Mouse (Mus musculus): ENCODE measurements around the gene Map3k19. TPM values are rescaled to one million over a fixed set of nuclear protein-coding genes. Genes with fewer than 3 reads are reported as not detected.
A peak's percentile ranks its signal among the peaks of the same experiment; 100 is the strongest.

Gene Map3k19
- polyA plus RNA-seq, 1 experiment, result 2.4 TPM

GRCm38 (mm10) chr1:127780849-127781248, 74.0 kb downstream of the Map3k19 start:
- Histone ChIP-seq H3K27ac (ENCODE audit: insufficient read depth, low read length) (no peak overlapping the region), H3K4me3 (ENCODE audit: insufficient read depth, low read length) (no peak overlapping the region), H3K4me1 (ENCODE audit: control insufficient read depth, insufficient read depth, low read length) (peaks cover 8% of the 10 kb centered on the region; the same call in 1 of the 2 replicates)
- no peak for TF ChIP-seq POLR2A (IDR thresholded peaks at IDR 0.05; ENCODE audit: extremely low read depth, insufficient read depth, low read length)
- no peak for TF ChIP-seq CTCF (IDR thresholded peaks at IDR 0.05; ENCODE audit: extremely low read depth, insufficient read depth, low read length)

- TF ChIP-seq CTCF (IDR thresholded peaks at IDR 0.05; ENCODE audit: extremely low read depth, insufficient read depth, low read length) (no peak), POLR2A (IDR thresholded peaks at IDR 0.05; ENCODE audit: extremely low read depth, insufficient read depth, low read length) (no peak)
- Histone ChIP-seq H3K27ac (ENCODE audit: insufficient read depth, low read length) (no peak overlapping the region), H3K4me1 (ENCODE audit: control insufficient read depth, insufficient read depth, low read length) (peaks cover 8% of the 10 kb centered on the region; the same call in 1 of the 2 replicates), H3K4me3 (ENCODE audit: insufficient read depth, low read length) (no peak overlapping the region)
These were observed 74.7 kb downstream of the Map3k19 start for GRCm38 (mm10) chr1:127780142-127780541.

- TF ChIP-seq POLR2A (IDR thresholded peaks at IDR 0.05; ENCODE audit: extremely low read depth, insufficient read depth, low read length) (no peak), CTCF (IDR thresholded peaks at IDR 0.05; ENCODE audit: extremely low read depth, insufficient read depth, low read length) (no peak)
- no peak overlapping the region for H3K4me3 ChIP-seq (ENCODE audit: insufficient read depth, low read length)
- H3K4me1 ChIP-seq (ENCODE audit: control insufficient read depth, insufficient read depth, low read length), result peaks cover 7% of the 10 kb centered on the region; the same call in 1 of the 2 replicates
- no peak overlapping the region for H3K27ac ChIP-seq (ENCODE audit: insufficient read depth, low read length)
These were observed 76.2 kb downstream of the Map3k19 start for GRCm38 (mm10) chr1:127778611-127779010.

GRCm38 (mm10) chr1:127776246-127776645, 78.6 kb downstream of the Map3k19 start:
- TF ChIP-seq POLR2A (IDR thresholded peaks at IDR 0.05; ENCODE audit: extremely low read depth, insufficient read depth, low read length) (no peak), CTCF (IDR thresholded peaks at IDR 0.05; ENCODE audit: extremely low read depth, insufficient read depth, low read length) (no peak)
- Histone ChIP-seq H3K4me3 (ENCODE audit: insufficient read depth, low read length) (peak overlapping the region; percentile 9; the same call in 1 of the 2 replicates), H3K27ac (ENCODE audit: insufficient read depth, low read length) (no peak overlapping the region), H3K4me1 (ENCODE audit: control insufficient read depth, insufficient read depth, low read length) (peaks cover 4% of the 10 kb centered on the region; the same call in 1 of the 2 replicates)

- Histone ChIP-seq H3K27ac (ENCODE audit: insufficient read depth, low read length) (no peak overlapping the region), H3K4me3 (ENCODE audit: insufficient read depth, low read length) (peak overlapping the region; percentile 93; the same call in 1 of the 2 replicates), H3K4me1 (ENCODE audit: control insufficient read depth, insufficient read depth, low read length) (peaks cover 2% of the 10 kb centered on the region; the same call in 1 of the 2 replicates)
- TF ChIP-seq POLR2A (IDR thresholded peaks at IDR 0.05; ENCODE audit: extremely low read depth, insufficient read depth, low read length), result no peak
- no peak for TF ChIP-seq CTCF (IDR thresholded peaks at IDR 0.05; ENCODE audit: extremely low read depth, insufficient read depth, low read length)
These were observed 79.6 kb downstream of the Map3k19 start for GRCm38 (mm10) chr1:127775206-127775720.

GRCm38 (mm10) chr1:127774501-127774880, 80.3 kb downstream of the Map3k19 start:
- TF ChIP-seq CTCF (IDR thresholded peaks at IDR 0.05; ENCODE audit: extremely low read depth, insufficient read depth, low read length), result no peak
- H3K4me3 ChIP-seq (ENCODE audit: insufficient read depth, low read length), result peak overlapping the region; percentile 93
- peak overlapping the region; percentile 91 for H3K27ac ChIP-seq (ENCODE audit: insufficient read depth, low read length)
- H3K4me1 ChIP-seq (ENCODE audit: control insufficient read depth, insufficient read depth, low read length), result peaks cover 2% of the 10 kb centered on the region; the same call in 1 of the 2 replicates

GRCm38 (mm10) chr1:127773803-127774500, 80.9 kb downstream of the Map3k19 start, which contains the start of gene Ccnt2:
TSS of gene Ccnt2 (plus strand) at chr1:127774164.
- Histone ChIP-seq H3K4me1 (ENCODE audit: control insufficient read depth, insufficient read depth, low read length) (peaks cover 2% of the 10 kb centered on the region; the same call in 1 of the 2 replicates), H3K27ac (ENCODE audit: insufficient read depth, low read length) (peak within 1 kb of the TSS; percentile 91), H3K4me3 (ENCODE audit: insufficient read depth, low read length) (peak within 1 kb of the TSS; percentile 93)
- peak; percentile 83 for TF ChIP-seq POLR2A (IDR thresholded peaks at IDR 0.05; ENCODE audit: extremely low read depth, insufficient read depth, low read length)
- TF ChIP-seq CTCF (IDR thresholded peaks at IDR 0.05; ENCODE audit: extremely low read depth, insufficient read depth, low read length), result no peak

- peaks cover 2% of the 10 kb centered on the region; the same call in 1 of the 2 replicates for H3K4me1 ChIP-seq (ENCODE audit: control insufficient read depth, insufficient read depth, low read length)
- no peak overlapping the region for H3K27ac ChIP-seq (ENCODE audit: insufficient read depth, low read length)
- TF ChIP-seq CTCF (IDR thresholded peaks at IDR 0.05; ENCODE audit: extremely low read depth, insufficient read depth, low read length) (no peak), POLR2A (IDR thresholded peaks at IDR 0.05; ENCODE audit: extremely low read depth, insufficient read depth, low read length) (no peak)
- peak overlapping the region; percentile 93 for H3K4me3 ChIP-seq (ENCODE audit: insufficient read depth, low read length)
These were observed 81.5 kb downstream of the Map3k19 start for GRCm38 (mm10) chr1:127773198-127773802.

GRCm38 (mm10) chr1:127766741-127767140, 88.1 kb downstream of the Map3k19 start:
- Histone ChIP-seq H3K4me1 (ENCODE audit: control insufficient read depth, insufficient read depth, low read length) (no peaks in the 10 kb centered on the region), H3K27ac (ENCODE audit: insufficient read depth, low read length) (no peak overlapping the region), H3K4me3 (ENCODE audit: insufficient read depth, low read length) (no peak overlapping the region)
- TF ChIP-seq CTCF (IDR thresholded peaks at IDR 0.05; ENCODE audit: extremely low read depth, insufficient read depth, low read length), result no peak
- TF ChIP-seq POLR2A (IDR thresholded peaks at IDR 0.05; ENCODE audit: extremely low read depth, insufficient read depth, low read length), result no peak

Data from cortical plate, adult 2 months (tissue).